Mouse (Mus musculus) 416B (cell line): ENCODE results near the gene Tnfsf11.

Experiments
- DNase-seq: peaks from one replicate; pipeline ENCODE4 v3.0.0; 2011; ENCODE audit warnings: low read depth

Gene Tnfsf11

GRCm38 (mm10) chr14:78287906-78288800, 19.7 kb downstream of the Tnfsf11 start:
- peak; percentile 45 for DNase-seq

GRCm38 (mm10) chr14:78286011-78286548, 21.8 kb downstream of the Tnfsf11 start:
- no peak for DNase-seq

DNA sequence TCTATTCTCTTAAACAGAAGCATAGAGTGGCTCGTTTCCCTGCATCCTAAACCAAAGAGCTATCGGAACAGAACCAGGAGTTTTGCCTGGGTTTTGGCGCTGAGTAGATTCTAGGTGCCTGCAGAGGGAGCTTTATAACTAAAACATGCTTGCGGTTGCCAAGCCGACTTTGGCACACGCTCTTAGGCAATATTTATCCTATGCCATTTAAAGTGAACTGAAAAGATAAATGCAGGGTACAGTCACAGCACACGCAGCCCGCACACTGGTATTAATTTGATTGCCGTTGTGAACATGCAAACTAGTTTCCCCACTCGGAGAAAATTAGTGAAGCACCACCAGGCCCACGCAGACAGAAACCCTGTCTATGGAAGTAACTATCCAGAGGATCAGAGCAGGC, 25.4 kb downstream of the Tnfsf11 start:
- DNase-seq = no peak

GRCm38 (mm10) chr14:78276395-78276930, 31.4 kb downstream of the Tnfsf11 start:
- DNase-seq = no peak

GRCm38 (mm10) chr14:78274851-78275250, 33.0 kb downstream of the Tnfsf11 start:
- no peak for DNase-seq

- no peak for DNase-seq
These were observed 33.7 kb downstream of the Tnfsf11 start for GRCm38 (mm10) chr14:78274146-78274545.

DNA sequence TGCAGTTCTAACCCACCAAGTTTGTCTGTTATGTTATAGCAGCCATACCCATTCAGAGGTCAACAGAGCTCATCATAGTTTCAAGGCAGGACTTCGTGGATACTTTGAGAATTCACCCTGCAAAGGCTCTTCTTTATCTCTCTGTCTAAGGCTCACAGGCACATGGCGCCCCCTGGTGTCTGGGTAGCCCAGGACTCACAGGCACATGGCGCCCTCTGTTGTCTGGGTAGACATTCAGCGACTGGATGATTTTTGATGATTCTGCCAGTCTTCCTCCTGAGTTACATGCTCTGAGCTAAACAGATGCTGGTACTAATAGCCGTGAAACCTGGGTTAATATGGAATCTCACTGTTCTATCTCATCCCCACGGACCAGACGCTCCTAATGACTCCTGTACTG, 34.3 kb downstream of the Tnfsf11 start:
- peak; percentile 73 for DNase-seq

DNA sequence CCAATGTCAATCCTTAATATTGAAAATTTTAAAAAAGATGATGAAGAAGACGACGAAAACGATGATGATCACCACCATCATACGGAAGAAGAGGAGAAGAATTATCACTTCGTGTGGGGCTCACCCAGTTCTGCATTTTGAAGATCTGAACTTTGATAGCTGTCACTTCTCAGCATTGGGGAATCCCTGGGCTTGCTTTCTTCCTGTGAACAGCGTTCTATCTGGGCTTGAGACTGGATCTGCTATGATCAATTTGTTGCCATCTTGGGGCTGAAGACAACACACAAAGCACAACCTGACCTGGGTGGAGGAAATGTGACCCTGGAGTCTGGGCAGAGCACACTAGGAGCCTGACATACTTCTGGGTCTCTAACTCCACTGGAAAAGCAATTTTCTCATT, 43.0 kb downstream of the Tnfsf11 start:
- no peak for DNase-seq

DNA sequence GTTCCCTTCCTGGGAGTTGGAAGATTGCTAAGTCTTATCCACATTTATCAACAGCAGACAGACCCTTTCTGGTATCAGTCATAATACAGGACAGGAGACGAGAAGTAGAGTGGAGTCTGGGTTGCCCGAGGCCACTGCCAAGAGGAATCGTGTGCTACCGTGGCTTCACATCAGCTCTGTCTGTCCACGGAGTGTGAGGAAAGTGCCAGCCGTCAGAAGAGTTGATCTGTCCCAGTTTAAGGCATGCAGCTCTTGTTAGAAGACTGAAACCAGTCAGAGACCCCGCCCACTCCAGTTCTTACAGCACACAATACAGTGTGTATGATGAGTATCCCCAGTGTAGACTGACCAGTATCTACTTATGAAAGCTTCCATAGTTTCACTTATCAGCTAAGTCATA, 45.2 kb downstream of the Tnfsf11 start:
- DNase-seq = no peak

- DNase-seq = no peak
These were observed 46.6 kb downstream of the Tnfsf11 start for GRCm38 (mm10) chr14:78261246-78261645.

GRCm38 (mm10) chr14:78254017-78254416, 53.8 kb downstream of the Tnfsf11 start:
- DNase-seq = no peak

- DNase-seq = no peak
These were observed 61.2 kb downstream of the Tnfsf11 start for GRCm38 (mm10) chr14:78246601-78247000.

- no peak for DNase-seq
These were observed 63.0 kb downstream of the Tnfsf11 start for GRCm38 (mm10) chr14:78244811-78245210.

DNA sequence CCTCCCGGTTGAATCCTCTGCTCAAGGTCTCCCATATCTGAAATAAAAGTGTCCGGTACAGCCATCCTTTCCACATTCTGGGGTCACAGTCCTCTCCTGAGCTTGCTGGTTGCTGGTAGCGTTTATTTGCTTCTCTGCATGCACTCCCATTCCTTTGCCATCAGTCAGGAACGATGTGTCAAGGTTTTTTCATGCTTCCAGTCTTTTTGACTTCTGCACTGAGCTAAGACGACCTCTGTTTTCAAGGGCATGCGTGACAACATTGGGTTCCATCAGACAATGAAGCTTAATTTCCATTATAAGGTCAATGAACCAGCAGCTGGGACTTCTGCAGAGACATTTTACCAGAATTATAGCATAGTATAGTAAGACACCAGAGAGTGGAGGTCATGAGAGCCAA, 68.5 kb downstream of the Tnfsf11 start:
- no peak for DNase-seq

GRCm38 (mm10) chr14:78237238-78237637, 70.6 kb downstream of the Tnfsf11 start:
- peak; percentile 8 for DNase-seq

GRCm38 (mm10) chr14:78236144-78236543, 71.7 kb downstream of the Tnfsf11 start:
- DNase-seq = peak; percentile 28

DNA sequence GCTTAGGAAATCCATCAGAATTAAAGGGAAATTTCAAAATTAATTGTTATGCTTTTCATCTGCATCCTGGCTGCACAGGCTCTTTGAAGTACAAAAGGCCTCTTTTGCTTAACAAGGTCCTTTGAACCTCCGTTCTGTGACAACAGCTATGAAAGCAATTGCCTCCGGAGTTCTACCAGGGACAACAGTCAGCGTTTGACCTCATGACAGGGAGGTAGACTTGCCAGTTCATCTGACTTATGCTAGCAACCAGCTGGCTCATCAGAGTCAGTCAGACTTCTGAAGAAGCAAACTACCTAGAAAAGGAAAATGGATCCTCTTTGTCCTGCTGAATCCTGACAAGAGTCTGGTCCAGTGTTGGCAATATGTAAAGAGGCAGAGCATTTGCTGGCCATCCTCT, 72.5 kb downstream of the Tnfsf11 start:
- no peak for DNase-seq

DNA sequence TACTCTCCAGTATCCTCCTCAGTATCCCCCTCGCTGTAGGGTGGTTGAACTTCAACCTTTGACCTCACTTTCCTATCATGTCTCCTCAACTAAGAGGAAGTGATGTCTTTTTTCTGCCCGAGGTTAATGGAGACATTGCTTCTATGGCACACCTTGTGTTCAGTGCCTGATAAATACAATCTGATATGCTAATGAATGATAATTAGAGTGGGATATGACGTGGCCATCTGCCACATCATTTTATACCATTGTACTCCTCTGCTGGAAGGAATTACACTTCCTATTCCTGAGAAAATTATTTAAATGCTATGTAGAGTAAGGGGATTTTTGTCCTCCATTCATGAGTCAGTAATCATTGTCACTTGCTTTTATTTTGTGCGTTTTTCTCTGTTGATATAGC, 78.8 kb downstream of the Tnfsf11 start:
- no peak for DNase-seq
